Mouse (Mus musculus) ES-E14 (cell line): Measurements from ENCODE around the gene Ugt1a1.

ENCODE experiments used
- CHD2 ChIP-seq: IDR thresholded peaks from 2 replicates; pipeline ENCODE4 v1.6.1; 2014; ENCODE audit warnings: mild to moderate bottlenecking, low read depth, low read length, inconsistent platforms
- HCFC1 ChIP-seq: IDR thresholded peaks from 2 replicates; pipeline ENCODE4 v1.6.1; 2012; ENCODE audit warnings: low read length, inconsistent platforms, borderline replicate concordance; ENCODE audit not compliant: insufficient read depth
- MAFK ChIP-seq: IDR thresholded peaks from 2 replicates; pipeline ENCODE4 v1.6.1; 2014; ENCODE audit warnings: mild to moderate bottlenecking, low read depth, low read length, inconsistent platforms; ENCODE audit not compliant: insufficient read depth
- ZC3H11A ChIP-seq: IDR thresholded peaks from 2 replicates; pipeline ENCODE4 v1.6.1; 2012; ENCODE audit warnings: low read depth, mild to moderate bottlenecking, inconsistent platforms, low read length, borderline replicate concordance
- ZNF384 ChIP-seq: IDR thresholded peaks from 2 replicates; pipeline ENCODE4 v1.6.1; 2012; ENCODE audit warnings: low read depth, low read length, inconsistent platforms

- TF ChIP-seq ZC3H11A (no peak), HCFC1 (no peak), MAFK (no peak), ZNF384 (no peak), CHD2 (no peak)
These were observed 14.0 kb downstream of the Ugt1a1 start for GRCm38 (mm10) chr1:88225741-88226140.
